Mouse (Mus musculus) layer of hippocampus, adult 11-12 months (tissue): ENCODE data around the gene Ntf5.

Experiments
- DNase-seq: peaks from one replicate; pipeline ENCODE4 v3.0.0; 2022; ENCODE audit warnings: low spot score

The Ntf5 gene

GRCm38 (mm10) chr7:45403532-45404261 lies 9.8 kb upstream of the Ntf5 start:
- DNase-seq: peak; percentile 49

- peak; percentile 64 for DNase-seq
These were observed 8.1 kb upstream of the Ntf5 start, which contains the start of gene Kcna7 for GRCm38 (mm10) chr7:45405091-45406075. Gene Kcna7, plus strand, starts transcription at chr7:45405653.

GRCm38 (mm10) chr7:45406157-45407156 lies 7.0 kb upstream of the Ntf5 start:
- DNase-seq: no peak

- no peak for DNase-seq
These were observed 5.7 kb upstream of the Ntf5 start for GRCm38 (mm10) chr7:45407836-45408235.

- DNase-seq: no peak
These were observed 5.1 kb upstream of the Ntf5 start for GRCm38 (mm10) chr7:45408351-45408750.

- DNase-seq: no peak
These were observed 4.5 kb upstream of the Ntf5 start for GRCm38 (mm10) chr7:45408949-45409348.

GRCm38 (mm10) chr7:45409497-45410163 lies 3.9 kb upstream of the Ntf5 start:
- DNase-seq: no peak

GRCm38 (mm10) chr7:45412421-45412820 lies 1.1 kb upstream of the Ntf5 start:
- no peak for DNase-seq

- no peak for DNase-seq
These were observed 607 bp downstream of the Ntf5 start for GRCm38 (mm10) chr7:45413864-45414739.

GRCm38 (mm10) chr7:45414740-45415224 lies 1.3 kb downstream of the Ntf5 start:
- no peak for DNase-seq

GRCm38 (mm10) chr7:45415636-45416035 lies 2.1 kb downstream of the Ntf5 start:
- DNase-seq: no peak

GRCm38 (mm10) chr7:45417962-45418492 lies 4.5 kb downstream of the Ntf5 start:
- DNase-seq: no peak

GRCm38 (mm10) chr7:45419859-45420614 lies 6.5 kb downstream of the Ntf5 start:
- DNase-seq: no peak

GRCm38 (mm10) chr7:45420615-45420919 lies 7.1 kb downstream of the Ntf5 start, which contains the start of gene Lhb:
Gene Lhb, plus strand, starts transcription at chr7:45420820.
- DNase-seq: no peak

- DNase-seq: no peak
These were observed 7.7 kb downstream of the Ntf5 start for GRCm38 (mm10) chr7:45421194-45421593.

- no peak for DNase-seq
These were observed 13.1 kb downstream of the Ntf5 start for GRCm38 (mm10) chr7:45426556-45426955.

GRCm38 (mm10) chr7:45433835-45434202 lies 20.3 kb downstream of the Ntf5 start:
- DNase-seq: no peak

- DNase-seq: peak; percentile 100
These were observed 20.9 kb downstream of the Ntf5 start, which contains the start of gene Gys1 for GRCm38 (mm10) chr7:45434203-45435015. Gene Gys1, plus strand, starts transcription at chr7:45434844.
